Mouse (Mus musculus) liver, postnatal 0 days (tissue): ENCODE measurements around the gene Qpctl. TPM values are rescaled to one million over a fixed set of nuclear protein-coding genes. Genes with fewer than 3 reads are reported as not detected.

Experiments used
- ATAC-seq: fragments of 200-750 bp; cut with Nextera tagmentation; 2 replicates; pipeline ENCODE4 v1.8.0; 2017; ENCODE audit warnings: mild to moderate bottlenecking, moderate library complexity
- DNase-seq: peaks from one replicate; pipeline ENCODE4 v3.0.0-alpha.2; 2016
- H3K27ac ChIP-seq: fragments of 300-500 bp; sonication (generic); 2 replicates; pipeline ENCODE4 v1.5.1; 2014; ENCODE audit warnings: antibody characterized with exemption, moderate library complexity, mild to moderate bottlenecking, low read depth
- H3K27me3 ChIP-seq: fragments of 300-500 bp; sonication (generic); 2 replicates; pipeline ENCODE4 v1.6.1; 2014; ENCODE audit warnings: low read length, control low read depth, mixed read lengths; ENCODE audit not compliant: insufficient read depth
- H3K36me3 ChIP-seq: fragments of 300-500 bp; sonication (generic); replicated peaks from 2 replicates; pipeline ENCODE4 v1.6.1; 2014; ENCODE audit warnings: mild to moderate bottlenecking, control low read depth, low read length, moderate library complexity, mixed read lengths; ENCODE audit not compliant: insufficient read depth
- H3K4me1 ChIP-seq: fragments of 300-500 bp; sonication (generic); 2 replicates; pipeline ENCODE4 v1.6.1; 2014; ENCODE audit warnings: antibody characterized with exemption, mild to moderate bottlenecking, control low read depth; ENCODE audit not compliant: insufficient read depth
- H3K4me2 ChIP-seq: fragments of 300-500 bp; sonication (generic); 2 replicates; pipeline ENCODE4 v1.6.1; 2014; ENCODE audit warnings: low read depth, mild to moderate bottlenecking, low read length, moderate library complexity, mixed read lengths
- H3K4me3 ChIP-seq: fragments of 300-500 bp; sonication (generic); 2 replicates; pipeline ENCODE4 v1.5.1; 2014; ENCODE audit warnings: low read depth, low read length
- H3K9ac ChIP-seq: fragments of 300-500 bp; sonication (generic); replicated peaks from 2 replicates; pipeline ENCODE4 v1.6.1; 2014; ENCODE audit warnings: mild to moderate bottlenecking, moderate library complexity
- H3K9me3 ChIP-seq: fragments of 300-500 bp; sonication (generic); 2 replicates; pipeline ENCODE4 v1.6.1; 2016; ENCODE audit warnings: mild to moderate bottlenecking, control low read depth, low read length, mixed read lengths
- CTCF ChIP-seq: sonication (generic); IDR thresholded peaks from 2 replicates; pipeline ENCODE4 v1.5.1; 2016; ENCODE audit warnings: antibody characterized with exemption, low read depth
- EP300 ChIP-seq: IDR thresholded peaks from 2 replicates; pipeline ENCODE4 v1.6.1; 2016; ENCODE audit warnings: antibody characterized with exemption, low read depth, mild to moderate bottlenecking
- WGBS: fragments of 180-500 bp; shearing (Covaris S2); extraction: QIAGEN DNeasy Blood & Tissue Kit; methylation state at CpG from one replicate; pipeline ENCODE4 v1.1.7; 2014; ENCODE audit not compliant: insufficient replicate concordance; 5-methylcytosine and 5-hydroxymethylcytosine counted together
- microRNA counts: library from miRNA; unstranded; fragments of <30 nt; microRNA quantifications from one replicate; lab custom pipeline; 2015
- microRNA-seq: library from miRNA; unstranded; fragments of <30 nt; microRNA quantifications from one replicate; pipeline ENCODE4, GENCODE M21; 2016
- polyA plus RNA-seq: library from polyadenylated mRNA; unstranded; fragments of >200 nt; fragmentation: Nextera tagmentation; extraction: Ambion mirVana; gene quantifications from 2 replicates; pipeline ENCODE4 v1.2.1, GENCODE M21; 2015

Qpctl gene
- polyA plus RNA-seq, 1 experiment from 2014 or later, result 5.8 TPM

GRCm38 (mm10) chr7:19092381-19093173, 56.5 kb downstream of the Qpctl start:
- peak overlapping the region; percentile 68 for H3K4me3 ChIP-seq
- H3K27me3 ChIP-seq, result peaks cover 56% of the 10 kb centered on the region
- peak overlapping the region; percentile 99 for H3K4me2 ChIP-seq
- TF ChIP-seq EP300 (no peak), CTCF (no peak)
- peak; percentile 51 for DNase-seq
- no peak overlapping the region for H3K9ac ChIP-seq
- H3K27ac ChIP-seq, result no peak overlapping the region; the same call in 1 of the 2 replicates
- no peaks in the 10 kb centered on the region for H3K9me3 ChIP-seq
- 12% methylated on average over 38 of the region's 38 CpGs for WGBS
- peak; percentile 1; the same call in 1 of the 2 replicates for ATAC-seq
- H3K36me3 ChIP-seq, result peaks cover 2% of the 10 kb centered on the region; the same call in 1 of the 2 replicates
- peaks cover 26% of the 10 kb centered on the region for H3K4me1 ChIP-seq

DNA sequence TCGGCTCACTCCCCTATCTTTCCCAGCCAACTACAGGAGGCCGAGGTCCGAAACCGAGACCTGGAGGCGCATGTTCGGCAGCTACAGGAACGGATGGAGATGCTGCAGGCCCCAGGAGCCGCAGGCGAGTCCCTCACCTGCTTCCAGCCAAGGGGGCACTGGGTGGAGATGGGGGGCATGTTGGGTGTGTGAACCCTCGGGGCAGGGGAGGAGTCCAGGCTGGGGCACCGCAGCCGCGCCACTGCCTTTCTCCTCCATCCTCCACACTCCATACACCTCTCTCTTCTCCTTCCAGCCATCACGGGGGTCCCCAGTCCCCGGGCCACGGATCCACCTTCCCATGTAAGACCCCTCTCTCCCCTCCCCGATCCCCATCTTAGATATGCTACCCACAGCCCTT, 57.2 kb downstream of the Qpctl start:
- peaks cover 26% of the 10 kb centered on the region for H3K4me1 ChIP-seq
- H3K27ac ChIP-seq, result no peak overlapping the region
- ATAC-seq (no peak), DNase-seq (no peak)
- no peaks in the 10 kb centered on the region for H3K9me3 ChIP-seq
- H3K36me3 ChIP-seq, result 0 out of 2 replicates have a peak, but pooled peaks cover 2% of the 10 kb centered on the region
- H3K9ac ChIP-seq, result no peak overlapping the region
- TF ChIP-seq EP300, result no peak
- TF ChIP-seq CTCF, result no peak
- WGBS, result 46% methylated on average over 17 of the region's 17 CpGs
- no peak overlapping the region for H3K4me3 ChIP-seq
- H3K27me3 ChIP-seq, result peaks cover 63% of the 10 kb centered on the region
- H3K4me2 ChIP-seq, result no peak overlapping the region

MicroRNAs encoded within 50 kb of the gene (microRNA counts, 519-probe panel; counts per million panel counts)
- not detected for microRNA mmu-miR-330 (lab: Ali Mortazavi, UCI)

Small RNAs within 50 kb of the gene (microRNA-seq; reads per million reads assigned to microRNA genes)
- 240 reads per million, percentile 54 among the genes with 10 or more reads in this experiment for gene Mir330

Other genes starting within 250 kb of the Qpctl start
- 5.6 and 7.5 TPM in 2 replicates for gene Ccdc61, start 238.9 kb downstream of the Qpctl start, polyA plus RNA-seq
- 0.08 and 0.12 TPM in 2 replicates for gene Nova2, start 223.4 kb downstream of the Qpctl start, polyA plus RNA-seq
- gene Nanos2, start 161.9 kb downstream of the Qpctl start, polyA plus RNA-seq, result not detected in 2 replicates
- gene Mypop, start 158.0 kb downstream of the Qpctl start, polyA plus RNA-seq, result 0.39 and 0.55 TPM in 2 replicates
- 6.3 and 8.8 TPM in 2 replicates for gene Irf2bp1, start 145.2 kb downstream of the Qpctl start, polyA plus RNA-seq
- gene Foxa3, start 125.8 kb downstream of the Qpctl start, polyA plus RNA-seq, result 61.0 and 84.0 TPM in 2 replicates
- 6.9 and 7.1 TPM in 2 replicates for gene Sympk, start 124.9 kb downstream of the Qpctl start, polyA plus RNA-seq
- not detected in 2 replicates for gene Rsph6a, start 94.6 kb downstream of the Qpctl start, polyA plus RNA-seq
- gene Dmwd, start 73.1 kb downstream of the Qpctl start, polyA plus RNA-seq, result 3.2 and 4.6 TPM in 2 replicates
- gene Dmpk, start 65.4 kb downstream of the Qpctl start, polyA plus RNA-seq, result 14.2 and 17.6 TPM in 2 replicates
- gene Six5, start 54.7 kb downstream of the Qpctl start, polyA plus RNA-seq, result 0.78 and 0.82 TPM in 2 replicates
- gene Gm4969, start 30.9 kb downstream of the Qpctl start, polyA plus RNA-seq, result 0.17 TPM in 1 of 2 replicates, not detected in the other
- 3.2 and 3.6 TPM in 2 replicates for gene Fbxo46, start 29.4 kb downstream of the Qpctl start, polyA plus RNA-seq
- 38.9 and 41.0 TPM in 2 replicates for gene Snrpd2, start 431 bp upstream of the Qpctl start, polyA plus RNA-seq
- gene Gipr, start 16.8 kb upstream of the Qpctl start, polyA plus RNA-seq, result 0.04 TPM in 1 of 2 replicates, not detected in the other
- gene Eml2, start 27.1 kb upstream of the Qpctl start, polyA plus RNA-seq, result 3.3 and 3.4 TPM in 2 replicates
- gene Gpr4, start 63.2 kb upstream of the Qpctl start, polyA plus RNA-seq, result 0.74 and 0.83 TPM in 2 replicates
- gene Opa3, start 79.0 kb upstream of the Qpctl start, polyA plus RNA-seq, result 8.7 and 9.7 TPM in 2 replicates
- 36.2 and 36.4 TPM in 2 replicates for gene Vasp, start 122.5 kb upstream of the Qpctl start, polyA plus RNA-seq
- gene Ppm1n, start 130.8 kb upstream of the Qpctl start, polyA plus RNA-seq, result 0.15 TPM in 1 of 2 replicates, not detected in the other
- 1.5 and 4.6 TPM in 2 replicates for gene Rtn2, start 133.3 kb upstream of the Qpctl start, polyA plus RNA-seq
- 0.06 TPM in 1 of 2 replicates, not detected in the other for gene Fosb, start 160.8 kb upstream of the Qpctl start, polyA plus RNA-seq
- 9.6 and 9.8 TPM in 2 replicates for gene Ercc1, start 195.5 kb upstream of the Qpctl start, polyA plus RNA-seq
- gene Cd3eap, start 210.2 kb upstream of the Qpctl start, polyA plus RNA-seq, result 7.7 and 7.8 TPM in 2 replicates
- gene Ppp1r13l, start 210.5 kb upstream of the Qpctl start, polyA plus RNA-seq, result 0.47 and 0.69 TPM in 2 replicates
- gene Ercc2, start 232.7 kb upstream of the Qpctl start, polyA plus RNA-seq, result 3.8 and 4.6 TPM in 2 replicates